Mouse (Mus musculus) gastrocnemius, adult 2 months (tissue): ENCODE measurements around the gene Hhex. TPM values are rescaled to one million over a fixed set of nuclear protein-coding genes. Genes with fewer than 3 reads are reported as not detected.

Experiments
- DNase-seq: peaks from one replicate; pipeline ENCODE4 v3.0.0; 2022
- H3K27ac ChIP-seq: fragments of 200-600 bp; 2 replicates; pipeline ENCODE4 v1.8.1; 2022; ENCODE audit warnings: mild to moderate bottlenecking
- H3K4me3 ChIP-seq: fragments of 200-600 bp; 2 replicates; pipeline ENCODE4 v1.8.1; 2022; ENCODE audit warnings: mild to moderate bottlenecking, moderate library complexity
- CTCF ChIP-seq: fragments of 200-600 bp; IDR thresholded peaks from 2 replicates; pipeline ENCODE4 v1.8.1; 2022; ENCODE audit warnings: antibody characterized with exemption, mild to moderate bottlenecking, moderate library complexity
- intact Hi-C: fragments of 180-260 bp; cut with DNase I; formaldehyde crosslinking; loops from one replicate; pipeline ENCODE4 v1.15.1; 2025
- total RNA-seq, 2 experiments: library from RNA; stranded (reverse); gene quantifications; 2 replicates each; pipeline ENCODE4 v1.2.3; 2021

Hhex gene
- total RNA-seq, 2 experiments from 2014 or later, result 0.84 to 1.3 TPM

DNA sequence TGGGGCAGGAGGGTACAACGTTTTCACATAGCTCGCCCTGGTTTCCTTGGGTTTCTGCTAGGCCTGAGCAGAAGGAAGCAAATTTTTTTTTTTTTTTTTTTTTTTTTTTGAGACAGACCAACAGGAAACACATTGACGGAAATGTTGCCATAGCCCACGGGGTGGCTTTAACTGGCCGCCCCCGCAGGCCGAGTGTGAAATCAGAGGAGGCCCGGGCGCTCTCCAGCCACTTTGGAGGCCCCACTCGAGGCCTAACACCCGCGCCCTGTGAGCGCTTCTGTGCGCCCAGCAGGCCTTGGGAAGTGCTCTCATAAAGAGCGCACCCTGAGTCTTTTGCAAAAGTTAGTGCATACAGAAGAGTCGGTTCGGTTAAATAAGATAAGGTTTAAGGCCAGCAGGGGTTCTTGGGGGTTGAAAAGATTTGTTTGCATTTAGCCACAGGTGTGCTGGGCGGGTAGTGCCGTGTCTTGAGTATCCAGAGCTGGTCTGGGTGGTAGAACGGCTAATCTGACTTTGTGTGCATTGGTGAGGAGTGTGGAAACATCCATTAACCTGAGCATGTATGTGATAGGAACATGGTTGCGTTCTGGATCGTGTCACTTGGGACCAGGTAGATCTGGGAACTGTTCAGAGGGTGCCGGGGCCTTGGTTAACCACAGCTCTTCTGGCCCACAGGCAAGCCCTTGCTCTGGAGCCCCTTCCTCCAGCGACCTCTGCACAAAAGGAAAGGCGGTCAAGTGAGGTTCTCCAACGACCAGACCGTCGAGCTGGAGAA, 2.1 kb downstream of the Hhex start:
- peak; percentile 31 for DNase-seq
- TF ChIP-seq CTCF, result no peak
- H3K4me3 ChIP-seq, result peak overlapping the region; percentile 74
- peak overlapping the region; percentile 83; the same call in 1 of the 2 replicates for H3K27ac ChIP-seq
- intact Hi-C loops, result no loop called here

GRCm38 (mm10) chr19:37437289-37437606, 2.6 kb downstream of the Hhex start:
- intact Hi-C loops, result no loop called here
- H3K4me3 ChIP-seq, result peak overlapping the region; percentile 74

DNA sequence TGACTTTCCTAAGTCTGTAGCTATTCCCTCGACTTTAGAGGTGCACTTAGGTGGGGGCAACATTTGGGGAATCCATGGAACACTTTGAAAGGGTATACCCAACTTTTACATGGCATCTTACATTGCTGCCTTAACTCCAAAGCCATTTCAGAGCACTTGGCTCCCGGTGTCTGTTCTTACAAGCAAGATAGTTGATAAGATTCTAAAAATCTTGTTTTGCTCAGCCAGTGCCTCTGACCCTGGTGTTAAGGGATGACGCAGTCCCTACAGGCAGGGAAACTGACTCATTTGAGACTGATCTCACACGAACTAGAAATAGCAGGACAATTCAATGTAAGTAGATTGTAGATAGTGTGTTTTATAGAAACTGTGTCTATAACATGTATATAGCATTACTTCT, 5.6 kb downstream of the Hhex start:
- no peak for DNase-seq
- TF ChIP-seq CTCF, result no peak
- intact Hi-C loops, result no loop called here
- Histone ChIP-seq H3K27ac (no peak overlapping the region), H3K4me3 (no peak overlapping the region)

More at GRCm38 (mm10) chr19:37437289-37437606, 2.6 kb downstream of the Hhex start:
- TF ChIP-seq CTCF, result no peak
- H3K27ac ChIP-seq, result no peak overlapping the region
- no peak for DNase-seq

- TF ChIP-seq CTCF, result no peak
- H3K27ac ChIP-seq, result no peak overlapping the region
- no peak overlapping the region for H3K4me3 ChIP-seq
- intact Hi-C loops, result no loop called here
- DNase-seq, result no peak
Observed at GRCm38 (mm10) chr19:37440708-37441475, 6.3 kb downstream of the Hhex start.

DNA sequence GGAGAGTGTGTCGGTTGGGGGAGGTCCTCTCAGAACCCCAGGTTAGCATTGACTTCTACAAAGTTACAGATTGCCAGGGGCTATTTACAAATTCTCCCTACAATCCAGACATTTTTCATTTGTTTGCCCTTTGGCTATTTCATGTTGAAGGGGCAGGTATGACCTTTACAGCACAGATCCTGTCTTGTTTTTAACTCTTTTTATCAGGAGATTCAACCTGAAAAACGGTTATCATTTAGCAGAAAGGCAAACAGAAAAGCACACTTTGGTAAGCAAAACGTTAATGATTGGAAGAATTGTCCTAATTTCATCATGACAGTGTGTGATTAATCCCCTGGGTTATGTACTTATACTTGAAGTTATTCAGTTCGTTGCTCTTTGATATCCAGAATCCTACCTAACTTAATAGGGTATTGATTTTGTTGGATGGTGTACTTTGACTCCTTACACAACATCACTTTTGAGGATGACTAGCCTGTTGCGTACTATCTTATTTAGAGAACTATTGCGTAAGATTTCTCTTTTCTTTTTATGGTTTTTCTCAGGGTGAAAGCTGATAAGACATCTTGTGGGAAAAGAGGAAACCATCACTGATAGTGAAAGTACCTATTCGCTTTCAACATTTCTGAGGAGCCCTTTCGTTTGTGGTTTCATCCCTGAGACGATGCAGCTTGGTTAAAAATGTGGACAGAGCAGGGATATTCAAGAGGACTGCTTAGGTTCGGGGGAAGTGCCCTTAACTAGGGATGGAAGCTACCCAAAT, 8.1 kb downstream of the Hhex start:
- TF ChIP-seq CTCF, result no peak
- intact Hi-C loops, result no loop called here
- no peak overlapping the region for H3K4me3 ChIP-seq
- DNase-seq, result no peak
- H3K27ac ChIP-seq, result no peak overlapping the region

DNA sequence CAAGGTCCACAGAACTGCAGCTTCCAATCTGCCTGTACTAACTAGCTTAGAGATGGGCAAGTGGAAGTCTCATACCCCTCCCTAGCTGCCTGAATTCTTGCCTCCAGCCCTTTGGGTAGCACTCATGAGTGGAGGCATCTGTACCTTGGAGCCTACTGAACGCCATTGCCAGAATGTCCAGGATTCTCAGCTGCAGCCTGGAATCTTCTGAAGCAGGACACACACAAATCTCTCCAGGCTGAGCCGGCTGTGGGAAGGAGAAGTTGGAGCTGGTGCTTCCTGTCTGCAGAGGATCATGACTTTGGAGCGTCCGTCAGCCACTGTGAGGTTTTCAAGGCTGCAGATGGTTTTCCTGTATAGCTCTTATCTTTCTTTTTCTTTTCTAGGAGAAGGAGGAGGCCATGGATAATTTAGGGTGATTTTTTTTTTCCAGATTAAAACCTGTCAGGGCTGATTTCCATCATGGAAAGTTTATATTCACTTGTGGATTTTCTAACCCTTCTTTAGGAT, 9.1 kb downstream of the Hhex start:
- TF ChIP-seq CTCF, result no peak
- Histone ChIP-seq H3K4me3 (no peak overlapping the region), H3K27ac (no peak overlapping the region)
- no peak for DNase-seq
- intact Hi-C loops, result no loop called here

DNA sequence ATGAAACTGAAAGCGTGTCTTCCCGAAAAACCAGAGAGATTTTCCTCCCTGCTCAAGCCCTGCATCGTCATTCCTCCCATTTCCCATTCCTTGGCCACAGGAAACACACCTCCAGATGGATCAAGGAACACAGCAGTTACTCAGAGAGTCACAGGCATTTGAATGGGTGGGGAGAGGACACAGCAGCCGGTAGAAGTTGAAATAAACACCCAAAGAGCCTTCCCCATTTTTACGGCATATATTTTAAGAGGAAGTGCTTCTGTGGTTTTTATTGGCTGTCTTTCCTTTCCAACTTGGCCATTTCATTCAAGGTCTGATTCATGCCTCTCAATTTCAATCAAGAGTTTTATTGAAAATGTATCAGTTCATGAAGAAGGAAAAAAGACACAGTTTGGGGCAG, 13.6 kb downstream of the Hhex start:
- intact Hi-C loops, result no loop called here
- DNase-seq, result no peak

DNA sequence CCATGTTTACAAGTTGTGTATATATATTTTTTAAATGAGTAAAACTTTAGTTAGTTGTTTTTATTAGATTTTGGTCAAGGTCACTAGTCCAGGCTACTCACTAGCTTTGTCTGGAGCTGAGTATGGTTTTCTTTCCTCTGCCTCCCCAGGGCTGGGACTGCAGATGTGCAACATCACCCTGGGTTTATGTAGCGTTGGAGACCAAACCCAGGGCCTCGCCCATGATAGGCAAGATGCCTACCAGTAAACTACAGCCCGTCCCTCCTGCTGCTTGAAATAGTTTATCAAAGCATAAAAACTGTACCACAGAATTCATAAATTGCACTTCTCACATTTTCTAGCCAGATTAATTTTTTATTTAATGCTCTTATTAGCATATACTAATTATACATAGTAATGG, 14.6 kb downstream of the Hhex start:
- Histone ChIP-seq H3K27ac (no peak overlapping the region), H3K4me3 (no peak overlapping the region)
- no peak for TF ChIP-seq CTCF
- DNase-seq, result no peak
- intact Hi-C loops, result no loop called here

More for the DNA sequence above, 13.6 kb downstream of the Hhex start:
- Histone ChIP-seq H3K4me3 (peak overlapping the region; percentile 38; the same call in 1 of the 2 replicates), H3K27ac (no peak overlapping the region)
- no peak for TF ChIP-seq CTCF

DNA sequence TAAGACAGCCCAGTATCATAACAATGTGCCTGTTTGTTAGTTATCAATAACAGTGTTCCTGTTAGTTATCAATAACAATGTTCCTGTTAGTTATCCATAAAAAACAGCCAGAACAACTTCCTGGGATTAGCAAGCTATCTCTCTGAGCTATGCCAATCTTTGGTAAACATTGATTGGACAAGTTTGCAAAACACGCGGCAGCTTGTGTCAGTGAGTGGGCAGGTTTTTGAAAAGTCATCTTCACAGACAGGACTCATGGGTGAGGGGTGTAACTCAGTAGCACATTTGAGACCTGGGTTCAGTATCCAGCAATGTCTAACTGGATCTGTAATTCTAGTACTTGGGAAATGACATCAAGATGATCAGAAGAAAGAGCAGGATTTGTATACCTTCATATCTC, 20.9 kb downstream of the Hhex start:
- intact Hi-C loops, result no loop called here
- no peak overlapping the region for H3K4me3 ChIP-seq
- DNase-seq, result no peak
- H3K27ac ChIP-seq, result no peak overlapping the region
- no peak for TF ChIP-seq CTCF

DNA sequence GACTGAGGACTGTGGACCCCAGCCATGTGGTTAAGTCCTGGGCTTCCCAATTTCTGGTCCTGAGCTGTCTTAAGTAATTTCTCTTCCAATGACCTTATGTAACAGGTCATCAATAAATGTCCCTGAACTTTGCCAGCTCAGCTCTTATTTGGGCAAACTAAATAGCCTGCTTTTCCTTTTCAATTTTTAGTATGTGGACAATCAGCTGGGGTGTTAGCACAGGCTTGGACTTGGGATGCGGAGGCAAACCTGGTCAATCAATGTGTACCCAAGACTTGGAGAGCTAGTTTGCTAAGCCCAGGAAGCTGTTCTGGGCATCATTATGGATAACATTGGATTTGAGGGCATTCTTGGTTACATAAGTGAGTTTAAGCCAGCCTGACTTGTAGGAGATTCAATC, 21.4 kb downstream of the Hhex start:
- intact Hi-C loops, result no loop called here
- H3K27ac ChIP-seq, result no peak overlapping the region
- H3K4me3 ChIP-seq, result no peak overlapping the region
- no peak for TF ChIP-seq CTCF
- no peak for DNase-seq

GRCm38 (mm10) chr19:37458013-37458412, 23.4 kb downstream of the Hhex start:
- DNase-seq, result no peak
- TF ChIP-seq CTCF, result no peak
- Histone ChIP-seq H3K27ac (no peak overlapping the region), H3K4me3 (no peak overlapping the region)
- intact Hi-C loops, result no loop called here

DNA sequence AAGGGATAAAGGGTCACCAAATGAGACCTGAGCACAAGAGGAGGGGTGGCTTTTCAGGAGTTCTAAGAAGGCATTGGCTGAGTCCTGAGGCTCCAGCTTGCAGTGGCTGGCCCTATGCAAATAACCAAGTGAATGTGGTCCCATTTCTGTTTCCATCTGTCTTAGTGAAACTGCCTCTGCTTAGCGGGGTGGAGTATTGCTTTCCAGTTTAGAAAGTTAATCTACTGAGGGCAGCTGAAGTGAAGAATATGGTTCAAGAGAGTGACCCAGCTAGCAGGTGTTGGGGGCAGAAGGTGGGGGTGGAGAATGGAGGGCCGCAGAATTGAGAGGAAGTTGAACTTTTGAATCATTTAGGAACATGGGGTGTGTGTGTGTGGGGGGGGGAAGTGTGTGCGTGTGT, 31.8 kb downstream of the Hhex start:
- intact Hi-C loops, result no loop called here
- no peak for DNase-seq
- Histone ChIP-seq H3K27ac (no peak overlapping the region), H3K4me3 (no peak overlapping the region)
- TF ChIP-seq CTCF, result no peak

- no peak for TF ChIP-seq CTCF
- Histone ChIP-seq H3K27ac (no peak overlapping the region), H3K4me3 (no peak overlapping the region)
- intact Hi-C loops, result no loop called here
- no peak for DNase-seq
Observed at GRCm38 (mm10) chr19:37466978-37467377, 32.4 kb downstream of the Hhex start.
